ENCODE assay signal across 9 mouse cellular contexts in the genomic region with DNA sequence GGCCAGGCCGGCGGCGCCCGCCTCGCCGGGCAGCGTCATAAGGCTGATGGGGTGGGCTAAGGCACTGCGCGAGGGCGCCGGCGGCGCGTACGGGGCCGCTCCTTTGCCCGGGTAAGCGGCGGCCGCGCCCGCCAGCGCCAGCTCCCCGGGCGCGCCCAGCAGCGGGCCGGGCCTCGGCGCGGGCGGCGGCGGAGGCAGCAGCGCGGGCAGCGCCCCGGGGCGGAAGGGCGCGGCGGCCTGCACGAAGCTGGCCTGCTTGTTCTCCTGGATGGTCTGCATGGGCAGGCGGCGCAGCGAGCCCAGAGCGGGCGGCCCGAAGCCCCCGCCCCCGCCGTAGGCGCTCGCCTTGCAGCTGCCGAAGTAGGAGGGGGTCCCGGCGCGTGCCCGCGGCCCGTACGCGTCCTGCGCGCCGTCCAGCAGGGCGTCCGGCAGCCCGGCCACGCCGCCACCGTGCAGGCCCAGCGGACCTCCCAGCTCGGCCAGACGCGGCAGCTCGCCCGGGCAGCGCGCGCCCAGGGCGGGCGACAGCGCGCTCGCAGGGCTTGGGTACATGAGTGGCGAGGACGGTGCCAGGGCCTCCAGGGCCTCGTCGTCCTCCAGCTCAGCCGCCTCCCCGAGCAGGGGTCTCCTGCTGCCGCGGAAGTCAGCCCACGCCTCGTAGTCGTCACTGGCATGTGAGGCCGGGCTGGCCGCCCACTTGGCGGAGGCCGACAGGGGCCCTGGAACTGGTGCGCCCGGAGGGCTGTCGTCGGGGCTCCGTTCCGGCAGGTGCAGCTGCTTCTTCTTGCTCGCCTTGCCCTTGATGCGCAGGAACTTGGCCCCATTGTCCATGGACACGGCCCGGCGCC. TPM values are rescaled to one million over a fixed set of nuclear protein-coding genes. Genes with fewer than 3 reads are reported as not detected.
DNase-seq lines count a peak whose midpoint lies in the region; ATAC-seq and TF ChIP-seq lines count a peak whose summit lies in the region.
"Had no signal": no experiment of that assay in that cellular context is flagged by ENCODE, and none has a peak within 500 bp of the region (broad histone marks: within the 10 kb centered on the region; RNA-seq: fewer than 3 reads in every experiment).

No protein-coding gene starts in this region.

- 2% methylated on average over 92 of the region's 112 CpGs for WGBS in limb, embryonic 13.5 days
- WGBS in stomach, embryonic 14.5 days: 3% methylated on average over 80 of the region's 112 CpGs

- no peak for TF ChIP-seq POLR2A in testis, adult 2 months (IDR thresholded peaks at IDR 0.05; ENCODE audit: control insufficient read depth, low read depth, low read length)

- peak; percentile 45 for DNase-seq in adrenal gland, adult 2 months
- DNase-seq in adrenal gland, postnatal 4 days (ENCODE audit: low spot score in 2 of 2): no peak
- DNase-seq in testis, postnatal 14 days (ENCODE audit: low spot score): no peak
- DNase-seq in frontal cortex, postnatal 25 days (ENCODE audit: low spot score in 2 of 2): no peak
- no peak for DNase-seq in cerebellum, adult 9-11 months

- H3K4me2 ChIP-seq in limb, embryonic 13.5 days (replicated peaks): peak overlapping the region; percentile 76
- peak overlapping the region; percentile 70 for H3K4me2 ChIP-seq in stomach, embryonic 14.5 days (replicated peaks; ENCODE audit: low read depth, low read length)

- H3K36me3 ChIP-seq in testis, adult 2 months (ENCODE audit: control insufficient read depth, insufficient read depth, low read length): no peaks in the 10 kb centered on the region
- no peaks in the 10 kb centered on the region for H3K36me3 ChIP-seq in limb, embryonic 13.5 days
- H3K36me3 ChIP-seq in stomach, embryonic 14.5 days (ENCODE audit: control insufficient read depth, insufficient read depth, low read length): no peaks in the 10 kb centered on the region

- ATAC-seq in limb, embryonic 13.5 days (ENCODE audit: low FRiP score, low read depth): no peak
- 0 out of 2 replicates have a peak, but pooled peaks have one; percentile 26 for ATAC-seq in stomach, embryonic 14.5 days (ENCODE audit: insufficient number of reproducible peaks, insufficient read depth, low FRiP score, low read depth)

- no peak for TF ChIP-seq CTCF in testis, adult 2 months (IDR thresholded peaks at IDR 0.05; ENCODE audit: control insufficient read depth, insufficient read depth, insufficient replicate concordance, low read depth, low read length)

- peak overlapping the region; percentile 59 for H3K9ac ChIP-seq in limb, embryonic 13.5 days
- H3K9ac ChIP-seq in stomach, embryonic 14.5 days (replicated peaks; ENCODE audit: low read depth, low read length): peak overlapping the region; percentile 28; the same call in 1 of the 2 replicates

- H3K27ac ChIP-seq in testis, adult 2 months (ENCODE audit: control insufficient read depth, insufficient read depth, low read depth, low read length): no peak overlapping the region
- no peak overlapping the region for H3K27ac ChIP-seq in limb, embryonic 13.5 days
- H3K27ac ChIP-seq in stomach, embryonic 14.5 days (ENCODE audit: low read length): no peak overlapping the region

- peak overlapping the region; percentile 11; the same call in 1 of the 2 replicates for H3K4me3 ChIP-seq in testis, adult 2 months (ENCODE audit: control insufficient read depth, low read depth, low read length)
- peak overlapping the region; percentile 52 for H3K4me3 ChIP-seq in limb, embryonic 13.5 days
- peak overlapping the region; percentile 31 for H3K4me3 ChIP-seq in stomach, embryonic 14.5 days (ENCODE audit: low read depth, low read length)
- H3K4me3 ChIP-seq: myocyte had no signal

- no peaks in the 10 kb centered on the region for H3K27me3 ChIP-seq in testis, adult 2 months (ENCODE audit: control insufficient read depth, insufficient read depth, low read length)
- peaks cover 97% of the 10 kb centered on the region for H3K27me3 ChIP-seq in limb, embryonic 13.5 days
- H3K27me3 ChIP-seq in stomach, embryonic 14.5 days (ENCODE audit: control insufficient read depth, insufficient read depth, low read length): peaks cover 48% of the 10 kb centered on the region

- no peaks in the 10 kb centered on the region for H3K9me3 ChIP-seq in limb, embryonic 13.5 days
- no peaks in the 10 kb centered on the region for H3K9me3 ChIP-seq in stomach, embryonic 14.5 days (ENCODE audit: control insufficient read depth, low read depth, low read length)

- peaks cover 18% of the 10 kb centered on the region for H3K4me1 ChIP-seq in testis, adult 2 months (ENCODE audit: control insufficient read depth, insufficient read depth, low read length)
- peaks cover 46% of the 10 kb centered on the region for H3K4me1 ChIP-seq in limb, embryonic 13.5 days
- peaks cover 19% of the 10 kb centered on the region for H3K4me1 ChIP-seq in stomach, embryonic 14.5 days (ENCODE audit: control insufficient read depth, insufficient read depth, low read length)

RNA-seq across cellular contexts. Expression of a gene that starts 18.7 kb away (rescaled TPM):
- total RNA-seq in adrenal gland, adult 2 months (2021): 1 to 10 TPM in 1 of 2 experiments, under 1 TPM in 1; 0.58 to 2.8 TPM
- 2.2 and 3.6 TPM in 2 replicates for polyA plus RNA-seq in adrenal gland, adult 2 months (2012; rRNA removed)
- 1 to 10 TPM; 4.4 to 4.5 TPM for total RNA-seq in adrenal gland, postnatal 4 days (2021)
- 3.0 and 3.1 TPM in 2 replicates for polyA plus RNA-seq in testis, adult 2 months (2012; rRNA removed)
- 0.05 and 0.11 TPM in 2 replicates for polyA plus RNA-seq in limb, embryonic 13.5 days (2015; fragmentation: Nextera tagmentation; extraction: Ambion mirVana)
- 0.12 and 0.38 TPM in 2 replicates for polyA plus RNA-seq in stomach, embryonic 14.5 days (2014; fragmentation: Nextera tagmentation; extraction: Ambion mirVana)
